Mouse (Mus musculus) cortical plate, adult 2 months (tissue): ENCODE measurements around the gene Jade1.

Source experiments
- CTCF ChIP-seq: fragments of 200-500 bp; IDR thresholded peaks from 2 replicates; pipeline ENCODE4 v1.5.1; 2011; ENCODE audit warnings: mild to moderate bottlenecking, control low read depth, low read length; ENCODE audit not compliant: insufficient read depth; ENCODE audit errors: extremely low read depth
- POLR2A ChIP-seq: fragments of 200-500 bp; IDR thresholded peaks from 2 replicates; pipeline ENCODE4 v1.6.1; 2011; ENCODE audit warnings: mild to moderate bottlenecking, low read length, control low read depth; ENCODE audit not compliant: insufficient read depth; ENCODE audit errors: extremely low read depth

DNA sequence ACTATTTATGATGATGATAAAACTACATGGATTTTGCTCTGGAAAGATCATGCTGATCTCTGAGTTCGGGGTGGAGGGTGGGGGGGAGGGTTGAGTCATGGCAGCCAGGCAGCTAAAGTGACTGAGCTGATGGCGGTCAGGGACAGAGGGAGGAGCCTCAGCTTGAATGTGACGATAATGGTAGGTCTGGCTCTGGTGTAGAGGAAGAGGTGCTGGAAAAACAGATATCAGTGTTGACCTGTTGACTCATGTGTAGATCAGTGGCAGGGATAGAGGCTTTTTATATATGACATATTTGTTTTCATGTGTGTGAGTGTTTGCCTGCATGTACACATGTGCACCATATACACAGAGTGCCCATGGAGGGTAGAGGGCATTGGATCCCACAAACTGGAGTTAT lies 3.9 kb upstream of the Jade1 start:
- no peak for TF ChIP-seq POLR2A
- no peak for TF ChIP-seq CTCF
